Mouse (Mus musculus): ENCODE measurements at regions not wholly inside any gene's neighbourhood (a gene's known extent, or its start where the extent isn't known, plus 50 kb on each side); places are given as distances from the start of the nearest gene placed in this dataset.

DNA sequence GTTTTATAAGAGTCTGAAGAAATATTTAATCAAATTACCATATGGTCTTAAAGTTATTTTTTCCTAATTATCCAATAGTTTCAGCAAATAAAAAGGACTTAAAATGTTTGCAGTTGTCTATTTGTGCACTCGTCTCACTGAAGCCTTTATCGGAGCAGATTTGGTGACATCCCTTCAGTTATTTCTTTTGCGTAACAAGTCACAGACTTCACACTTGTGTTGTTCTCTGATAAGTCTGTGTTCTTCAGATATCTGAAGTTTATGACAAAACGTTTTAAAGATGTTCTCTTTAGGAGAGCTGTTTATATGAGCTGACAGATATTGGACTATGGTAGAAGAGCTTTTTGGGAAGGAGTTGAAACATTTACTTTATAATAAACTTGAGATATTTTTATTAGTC is 233.8 kb upstream of the Prdm1 start:
- H3K4me3 ChIP-seq (ENCODE audit: low read length), result no peak overlapping the region
- no peaks in the 10 kb centered on the region for H3K27me3 ChIP-seq (ENCODE audit: insufficient read depth, low read length)
- H3K9ac ChIP-seq (replicated peaks; ENCODE audit: low read length), result no peak overlapping the region
- TF ChIP-seq CTCF (IDR thresholded peaks at IDR 0.05; ENCODE audit: low read depth), result no peak
- H3K4me2 ChIP-seq (ENCODE audit: low read depth, low read length), result no peak overlapping the region
- H3K36me3 ChIP-seq (ENCODE audit: insufficient read depth, low read length), result no peaks in the 10 kb centered on the region
- H3K4me1 ChIP-seq (ENCODE audit: insufficient read depth, low read length), result no peaks in the 10 kb centered on the region
- WGBS, result 81% methylated on average over 4 of the region's 4 CpGs
- no peaks in the 10 kb centered on the region for H3K9me3 ChIP-seq (ENCODE audit: low read length)
- no peak for ATAC-seq
- DNase-seq (ENCODE audit: low spot score), result no peak
- H3K27ac ChIP-seq, result no peak overlapping the region

DNA sequence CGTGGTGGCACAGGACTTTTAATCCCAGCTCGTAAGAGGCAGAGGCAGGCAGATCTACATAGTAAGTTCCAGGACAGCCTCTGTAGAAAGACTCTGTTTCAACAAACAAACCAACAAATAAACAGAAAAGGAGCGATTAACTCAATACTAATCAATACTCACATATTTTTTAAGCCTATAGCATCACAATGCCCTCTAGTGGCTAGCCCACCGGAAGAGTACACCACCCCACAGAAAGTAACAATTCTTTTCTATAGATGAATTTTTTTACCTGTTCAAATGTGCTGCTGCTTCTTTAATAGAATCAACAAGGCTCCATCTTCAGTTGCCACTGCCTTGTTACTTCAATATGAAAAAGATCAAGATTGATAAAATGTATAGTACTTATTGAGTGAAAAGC is 233.0 kb upstream of the Prdm1 start:
- WGBS, result 70% methylated on average over 4 of the region's 4 CpGs
- ATAC-seq (no peak), DNase-seq (ENCODE audit: low spot score) (no peak)
- no peak overlapping the region for H3K27ac ChIP-seq
- no peaks in the 10 kb centered on the region for H3K9me3 ChIP-seq (ENCODE audit: low read length)
- H3K9ac ChIP-seq (replicated peaks; ENCODE audit: low read length), result no peak overlapping the region
- H3K36me3 ChIP-seq (ENCODE audit: insufficient read depth, low read length), result no peaks in the 10 kb centered on the region
- H3K4me2 ChIP-seq (ENCODE audit: low read depth, low read length), result no peak overlapping the region
- no peaks in the 10 kb centered on the region for H3K27me3 ChIP-seq (ENCODE audit: insufficient read depth, low read length)
- H3K4me3 ChIP-seq (ENCODE audit: low read length), result no peak overlapping the region
- TF ChIP-seq CTCF (IDR thresholded peaks at IDR 0.05; ENCODE audit: low read depth), result peak; percentile 42
- no peaks in the 10 kb centered on the region for H3K4me1 ChIP-seq (ENCODE audit: insufficient read depth, low read length)

DNA sequence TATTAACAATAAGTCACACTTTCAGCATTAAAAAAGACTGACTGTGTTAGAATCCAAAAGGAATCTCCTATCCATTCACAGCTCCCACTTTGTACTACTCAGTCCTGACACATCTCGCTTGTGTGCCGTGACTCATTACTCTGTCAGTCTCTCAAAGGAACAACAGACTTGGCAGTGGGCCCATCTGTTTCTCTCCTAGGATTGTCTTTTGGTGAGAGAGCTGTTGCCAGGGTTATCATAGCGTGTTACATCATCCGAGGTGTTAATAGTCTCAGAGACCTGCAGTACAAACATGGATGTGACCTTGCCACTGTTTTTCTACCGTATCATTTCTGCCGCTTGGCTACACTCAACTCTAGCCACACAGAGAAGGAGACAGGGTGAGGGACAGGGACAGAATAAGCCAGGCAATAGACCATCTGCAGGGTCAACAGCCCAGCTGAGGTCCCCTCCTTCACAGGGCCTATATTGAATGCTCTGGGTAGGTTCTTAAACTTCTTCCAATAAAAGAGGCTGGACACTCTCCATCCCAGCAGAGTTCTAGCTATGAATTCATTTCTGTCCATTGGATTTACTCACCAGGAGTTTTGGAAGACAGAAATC is 227.2 kb upstream of the Prdm1 start:
- H3K27me3 ChIP-seq (ENCODE audit: insufficient read depth, low read length), result no peaks in the 10 kb centered on the region
- 34% methylated on average over 6 of the region's 6 CpGs for whole genome bisulfite sequencing
- TF ChIP-seq CTCF (IDR thresholded peaks at IDR 0.05; ENCODE audit: low read depth), result no peak
- H3K4me3 ChIP-seq (ENCODE audit: low read length), result no peak overlapping the region
- H3K9ac ChIP-seq (replicated peaks; ENCODE audit: low read length), result no peak overlapping the region
- no peaks in the 10 kb centered on the region for H3K36me3 ChIP-seq (ENCODE audit: insufficient read depth, low read length)
- DNase-seq (ENCODE audit: low spot score) (peak; percentile 69), ATAC-seq (peak; percentile 79)
- no peak overlapping the region for H3K4me2 ChIP-seq (ENCODE audit: low read depth, low read length)
- H3K4me1 ChIP-seq (ENCODE audit: insufficient read depth, low read length), result 0 out of 2 replicates have a peak, but pooled peaks cover 6% of the 10 kb centered on the region
- no peaks in the 10 kb centered on the region for H3K9me3 ChIP-seq (ENCODE audit: low read length)
- no peak overlapping the region for H3K27ac ChIP-seq

DNA sequence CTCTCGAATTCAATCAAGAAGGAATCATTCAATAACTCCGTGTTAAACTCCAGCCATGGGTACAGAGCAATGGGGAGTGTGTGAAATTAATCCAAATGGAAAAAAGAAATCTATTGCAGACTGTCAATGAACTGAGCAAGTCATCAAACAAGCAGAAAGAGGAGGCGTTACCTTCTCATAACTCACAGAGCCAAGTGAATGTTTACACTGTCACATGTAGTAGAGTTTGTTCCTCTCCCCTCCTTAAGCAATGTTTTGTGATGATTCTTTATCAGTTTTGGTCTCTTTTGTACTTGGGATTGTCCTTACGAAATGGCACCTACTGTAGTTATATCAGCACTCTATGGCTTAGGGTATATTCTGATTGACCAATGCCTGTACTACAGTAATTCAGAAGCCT is 226.6 kb upstream of the Prdm1 start:
- no peak for TF ChIP-seq CTCF (IDR thresholded peaks at IDR 0.05; ENCODE audit: low read depth)
- H3K27ac ChIP-seq, result no peak overlapping the region

DNA sequence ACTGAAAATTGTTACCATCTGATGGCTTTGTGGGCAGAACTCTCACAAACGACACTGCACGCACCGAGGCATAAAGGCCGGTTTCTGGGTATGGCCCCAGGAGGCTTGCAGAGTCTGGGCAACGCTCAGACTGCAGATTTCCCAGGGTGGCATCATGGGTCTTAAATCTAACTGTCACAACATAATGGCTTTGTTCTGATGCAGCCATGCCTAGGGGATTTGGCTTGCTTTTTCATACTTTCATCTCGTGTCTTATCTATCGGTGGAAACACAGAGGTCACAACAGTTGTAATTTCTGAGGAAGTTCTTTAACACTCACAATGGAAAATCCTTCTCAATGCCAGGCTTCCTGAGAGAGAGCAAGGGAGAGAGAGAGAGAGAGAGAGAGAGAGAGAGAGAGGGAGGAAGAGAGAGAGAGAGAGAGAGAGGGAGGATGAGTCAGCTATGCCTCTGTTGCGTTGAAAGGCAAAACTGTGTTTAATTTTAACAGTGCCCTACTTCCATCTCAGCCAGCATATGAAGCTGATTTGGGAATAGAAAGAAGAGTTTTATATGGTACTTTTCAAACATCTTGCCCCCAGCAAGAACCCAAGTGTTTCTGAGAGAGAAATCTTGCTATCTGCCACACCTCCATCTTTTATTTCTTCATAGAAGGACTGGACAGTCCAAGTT is 224.6 kb upstream of the Prdm1 start:
- 0 out of 2 replicates have a peak, but pooled peaks cover 6% of the 10 kb centered on the region for H3K4me1 ChIP-seq (ENCODE audit: insufficient read depth, low read length)
- DNase-seq (ENCODE audit: low spot score), result peak; percentile 43
- no peak overlapping the region for H3K4me3 ChIP-seq (ENCODE audit: low read length)
- no peak for TF ChIP-seq CTCF (IDR thresholded peaks at IDR 0.05; ENCODE audit: low read depth)
- no peak overlapping the region for H3K27ac ChIP-seq
- H3K9me3 ChIP-seq (ENCODE audit: low read length), result no peaks in the 10 kb centered on the region
- 26% methylated on average over 8 of the region's 8 CpGs for WGBS
- H3K27me3 ChIP-seq (ENCODE audit: insufficient read depth, low read length), result no peaks in the 10 kb centered on the region
- no peak overlapping the region for H3K9ac ChIP-seq (replicated peaks; ENCODE audit: low read length)
- H3K36me3 ChIP-seq (ENCODE audit: insufficient read depth, low read length), result no peaks in the 10 kb centered on the region
- peak; percentile 67; the same call in 1 of the 2 replicates for ATAC-seq
- H3K4me2 ChIP-seq (ENCODE audit: low read depth, low read length), result no peak overlapping the region

More for the DNA sequence above, 226.6 kb upstream of the Prdm1 start:
- Histone ChIP-seq H3K36me3 (ENCODE audit: insufficient read depth, low read length) (no peaks in the 10 kb centered on the region), H3K9me3 (ENCODE audit: low read length) (no peaks in the 10 kb centered on the region), H3K27me3 (ENCODE audit: insufficient read depth, low read length) (no peaks in the 10 kb centered on the region), H3K4me1 (ENCODE audit: insufficient read depth, low read length) (0 out of 2 replicates have a peak, but pooled peaks cover 6% of the 10 kb centered on the region), H3K4me2 (ENCODE audit: low read depth, low read length) (no peak overlapping the region), H3K4me3 (ENCODE audit: low read length) (no peak overlapping the region), H3K9ac (replicated peaks; ENCODE audit: low read length) (no peak overlapping the region)
- no peak for ATAC-seq
- no peak for DNase-seq (ENCODE audit: low spot score)
- WGBS, result 61% methylated on average over 4 of the region's 4 CpGs

DNA sequence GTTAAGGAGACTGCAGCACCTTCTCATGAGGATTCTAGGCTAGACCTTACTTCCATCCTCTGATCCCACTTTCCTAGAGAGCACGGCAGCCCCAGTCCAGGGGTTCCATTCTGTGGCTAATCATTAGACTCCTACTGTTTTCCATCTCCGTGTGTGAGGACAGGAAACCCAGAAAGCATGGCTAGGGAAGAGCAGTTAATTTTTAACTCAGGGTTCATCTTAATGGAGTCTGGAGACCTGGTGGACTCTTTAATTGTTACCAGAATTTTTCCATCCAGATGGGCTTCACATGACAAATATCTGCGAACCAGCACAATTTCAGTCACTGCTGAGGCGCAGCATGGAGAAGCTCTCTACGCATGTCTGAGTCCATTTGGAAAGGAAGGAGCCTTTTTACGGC is 222.8 kb upstream of the Prdm1 start:
- no peaks in the 10 kb centered on the region for H3K36me3 ChIP-seq (ENCODE audit: insufficient read depth, low read length)
- H3K4me3 ChIP-seq (ENCODE audit: low read length), result no peak overlapping the region
- H3K9me3 ChIP-seq (ENCODE audit: low read length), result no peaks in the 10 kb centered on the region
- no peak overlapping the region for H3K9ac ChIP-seq (replicated peaks; ENCODE audit: low read length)
- H3K27ac ChIP-seq, result no peak overlapping the region
- TF ChIP-seq CTCF (IDR thresholded peaks at IDR 0.05; ENCODE audit: low read depth), result no peak
- DNase-seq (ENCODE audit: low spot score) (no peak), ATAC-seq (no peak)
- 86% methylated on average over 6 of the region's 6 CpGs for WGBS
- H3K27me3 ChIP-seq (ENCODE audit: insufficient read depth, low read length), result no peaks in the 10 kb centered on the region
- H3K4me2 ChIP-seq (ENCODE audit: low read depth, low read length), result no peak overlapping the region
- 0 out of 2 replicates have a peak, but pooled peaks cover 6% of the 10 kb centered on the region for H3K4me1 ChIP-seq (ENCODE audit: insufficient read depth, low read length)

DNA sequence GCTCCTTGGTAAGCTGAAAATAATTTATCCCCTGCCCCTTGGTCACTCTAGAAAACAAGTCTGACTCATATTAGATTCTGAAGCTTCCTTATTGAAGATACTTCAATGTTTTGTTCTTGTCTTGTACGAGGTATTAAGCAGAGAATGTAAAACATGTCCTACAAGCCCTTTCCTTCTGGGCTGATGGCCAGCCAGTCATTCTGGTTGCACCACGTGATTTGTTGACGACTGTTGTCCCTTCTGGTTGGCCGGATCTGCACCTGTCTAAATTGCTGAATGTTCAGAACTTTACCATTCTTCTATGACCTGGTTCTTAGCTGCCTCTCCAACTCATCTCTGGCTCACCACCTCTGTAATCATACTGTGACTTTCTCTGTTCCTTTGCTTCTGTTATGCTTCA is 220.9 kb upstream of the Prdm1 start:
- Histone ChIP-seq H3K27me3 (ENCODE audit: insufficient read depth, low read length) (no peaks in the 10 kb centered on the region), H3K9ac (replicated peaks; ENCODE audit: low read length) (no peak overlapping the region), H3K4me3 (ENCODE audit: low read length) (no peak overlapping the region), H3K4me1 (ENCODE audit: insufficient read depth, low read length) (no peaks in the 10 kb centered on the region), H3K4me2 (ENCODE audit: low read depth, low read length) (no peak overlapping the region), H3K9me3 (ENCODE audit: low read length) (no peaks in the 10 kb centered on the region), H3K36me3 (ENCODE audit: insufficient read depth, low read length) (no peaks in the 10 kb centered on the region), H3K27ac (no peak overlapping the region)
- TF ChIP-seq CTCF (IDR thresholded peaks at IDR 0.05; ENCODE audit: low read depth), result no peak
- 61% methylated on average over 4 of the region's 4 CpGs for WGBS
- DNase-seq (ENCODE audit: low spot score) (no peak), ATAC-seq (no peak)

Data from hindbrain, postnatal 0 days (tissue).